Mouse (Mus musculus): ENCODE data around the gene Brca1. TPM values are rescaled to one million over a fixed set of nuclear protein-coding genes. Genes with fewer than 3 reads are reported as not detected.
A peak's percentile ranks its signal among the peaks of the same experiment; 100 is the strongest.
"Not testable (repeated sequence)": the region's sequence is repeated elsewhere in the genome, so short reads cannot be mapped to it uniquely, and the experiment has no call there.

The Brca1 gene
- total RNA-seq (2021), result 1 to 10 TPM; 1.3 to 3.2 TPM
- long read RNA-seq, experiment 1, partial matches to known transcripts, result 1 of 1 reads
- long read RNA-seq, experiment 1, other reads (novel, unspliced or antisense), result 0 of 1 reads
- long read RNA-seq, experiment 2, partial matches to known transcripts, result 9 of 12 reads
- long read RNA-seq, experiment 2, other reads (novel, unspliced or antisense), result 3 of 12 reads

- peak; percentile 96 to 99 for DNase-seq (ENCODE audit: low spot score in 2 of 2)
These were observed at the start of gene Brca1, which contains the start of gene Nbr1 for GRCm38 (mm10) chr11:101551751-101552475. TSS of gene Brca1 (minus strand) at chr11:101551955. TSS of gene Nbr1 (plus strand) at chr11:101552149.

- DNase-seq (ENCODE audit: low spot score in 2 of 2), result no peak
These were observed 47.4 kb upstream of the Brca1 start, which contains the start of gene Gm11634 for GRCm38 (mm10) chr11:101599156-101599555. TSS of gene Gm11634 (minus strand) at chr11:101599256.

GRCm38 (mm10) chr11:101589989-101590624 is 38.4 kb upstream of the Brca1 start:
- DNase-seq (ENCODE audit: low spot score in 2 of 2), result no peak

- DNase-seq (ENCODE audit: low spot score in 2 of 2), result peak; percentile 36 to 69
These were observed 37.7 kb upstream of the Brca1 start for GRCm38 (mm10) chr11:101589444-101589843.

GRCm38 (mm10) chr11:101588868-101589267 is 37.1 kb upstream of the Brca1 start:
- no peak for DNase-seq (ENCODE audit: low spot score in 2 of 2)

- DNase-seq (ENCODE audit: low spot score in 2 of 2), result no peak
These were observed 35.9 kb upstream of the Brca1 start for GRCm38 (mm10) chr11:101587676-101588075.

- DNase-seq (ENCODE audit: low spot score in 2 of 2), result no peak
These were observed 34.0 kb upstream of the Brca1 start for GRCm38 (mm10) chr11:101585805-101586204.

- DNase-seq (ENCODE audit: low spot score in 2 of 2), result not testable (repeated sequence)
These were observed 33.3 kb upstream of the Brca1 start for GRCm38 (mm10) chr11:101585031-101585430.

- no peak for DNase-seq (ENCODE audit: low spot score in 2 of 2)
These were observed 31.4 kb upstream of the Brca1 start for GRCm38 (mm10) chr11:101583205-101583604.

- no peak for DNase-seq (ENCODE audit: low spot score in 2 of 2)
These were observed 30.6 kb upstream of the Brca1 start, which contains the start of gene Tmem106a for GRCm38 (mm10) chr11:101582054-101583035. TSS of gene Tmem106a (plus strand) at chr11:101582242.

- DNase-seq (ENCODE audit: low spot score in 2 of 2), result no peak
These were observed 29.5 kb upstream of the Brca1 start for GRCm38 (mm10) chr11:101581081-101581764.

- no peak for DNase-seq (ENCODE audit: low spot score in 2 of 2)
These were observed 24.4 kb upstream of the Brca1 start for GRCm38 (mm10) chr11:101576116-101576515.

- no peak for DNase-seq (ENCODE audit: low spot score in 2 of 2)
These were observed 16.7 kb upstream of the Brca1 start for GRCm38 (mm10) chr11:101568421-101568820.

GRCm38 (mm10) chr11:101562391-101562790 is 10.6 kb upstream of the Brca1 start:
- peak; percentile 43 to 72 for DNase-seq (ENCODE audit: low spot score in 2 of 2)

- no peak for DNase-seq (ENCODE audit: low spot score in 2 of 2)
These were observed 5.2 kb upstream of the Brca1 start for GRCm38 (mm10) chr11:101556954-101557353.

GRCm38 (mm10) chr11:101556541-101556940 is 4.8 kb upstream of the Brca1 start:
- no peak for DNase-seq (ENCODE audit: low spot score in 2 of 2)

- peak in 1 of 2 experiments; percentile 36 for DNase-seq (ENCODE audit: low spot score in 2 of 2)
These were observed 1.7 kb upstream of the Brca1 start for GRCm38 (mm10) chr11:101553354-101553930.

- peak; percentile 99 to 100 for DNase-seq (ENCODE audit: low spot score in 2 of 2)
These were observed 933 bp upstream of the Brca1 start for GRCm38 (mm10) chr11:101552476-101553300.

GRCm38 (mm10) chr11:101548526-101548925 is 3.2 kb downstream of the Brca1 start:
- no peak for DNase-seq (ENCODE audit: low spot score in 2 of 2)

Data from layer of hippocampus, postnatal 14 days (tissue).